Mouse (Mus musculus) cerebellum, postnatal 36 days (tissue): ENCODE data around the gene Tubgcp6.
A peak's percentile ranks its signal among the peaks of the same experiment; 100 is the strongest.

Experiments
- DNase-seq, 2 experiments: peaks; one replicate each; pipeline ENCODE4 v3.0.0; 2021 to 2022; ENCODE audit warnings: mixed read lengths in 2 of 2

The Tubgcp6 gene

DNA sequence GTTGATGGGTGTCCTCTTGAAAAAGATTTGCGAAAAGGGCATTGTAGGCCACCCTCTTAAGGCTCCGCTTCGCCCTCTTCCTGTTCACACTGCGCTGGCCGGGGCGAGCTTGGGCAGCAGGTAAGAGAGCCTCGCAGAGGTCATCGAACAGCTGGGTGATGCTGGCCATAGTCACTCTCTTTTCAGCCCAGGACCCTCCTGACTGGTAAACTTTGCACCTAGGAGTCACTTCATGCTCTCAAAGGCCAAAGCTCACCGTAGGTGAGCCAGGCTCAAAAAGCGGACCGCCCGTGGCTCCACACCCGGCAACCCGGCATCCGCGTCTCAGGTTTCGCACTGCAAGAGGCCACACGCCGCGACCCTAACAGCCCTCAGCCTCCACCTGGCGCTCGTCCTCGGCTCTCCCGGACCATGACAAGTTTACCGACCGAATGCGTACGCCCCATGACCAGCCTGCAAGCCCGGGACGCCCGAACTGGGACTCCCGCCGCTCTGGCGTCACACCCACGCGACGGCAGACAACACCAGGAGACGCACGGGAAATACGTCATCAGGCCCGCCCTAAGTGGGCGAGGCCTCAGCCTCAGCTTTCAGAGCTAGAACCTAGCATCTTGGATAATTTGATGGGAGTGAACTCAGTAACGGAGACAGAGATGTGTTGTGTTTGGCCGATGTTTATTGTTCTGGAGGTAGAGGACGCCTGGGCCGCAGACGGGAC lies at the start of gene Tubgcp6:
TSS of gene Tubgcp6 (minus strand) at position 464 of the 718 bp plus-strand sequence.
- DNase-seq, result peak; percentile 96 to 97

DNA sequence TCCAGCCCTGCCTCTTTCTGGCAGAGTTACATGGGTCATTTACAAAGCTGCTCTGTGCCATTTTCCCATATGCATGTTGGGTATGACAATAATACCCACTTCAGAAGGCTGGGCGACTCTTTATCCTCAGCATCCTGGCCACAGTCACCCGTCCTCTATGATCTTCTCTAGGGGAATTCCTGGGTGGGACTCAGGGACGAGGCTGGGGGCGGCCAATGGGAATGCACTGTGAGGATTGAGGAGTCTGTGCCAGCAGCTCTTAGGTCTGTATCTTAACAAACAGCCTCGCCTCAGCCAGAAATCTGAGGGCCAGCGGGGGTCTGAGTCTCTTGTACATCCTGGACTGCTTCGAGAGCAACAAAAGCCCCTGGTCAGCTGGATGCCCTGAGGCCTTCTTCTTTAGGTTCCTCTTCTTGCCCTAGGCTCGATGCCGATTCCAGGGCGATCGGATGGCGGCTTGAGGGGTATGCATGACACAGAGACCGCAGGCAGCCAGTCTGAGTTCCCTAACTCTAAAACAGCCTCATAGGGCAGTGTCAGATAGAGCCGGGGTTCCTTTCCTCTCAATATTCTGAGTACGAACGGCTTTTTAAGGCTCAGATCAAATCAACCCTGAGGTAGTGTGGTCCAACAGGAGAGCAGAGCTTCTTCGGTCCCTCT lies 49.5 kb upstream of the Tubgcp6 start:
- peak in 1 of 2 experiments; percentile 35 for DNase-seq

DNA sequence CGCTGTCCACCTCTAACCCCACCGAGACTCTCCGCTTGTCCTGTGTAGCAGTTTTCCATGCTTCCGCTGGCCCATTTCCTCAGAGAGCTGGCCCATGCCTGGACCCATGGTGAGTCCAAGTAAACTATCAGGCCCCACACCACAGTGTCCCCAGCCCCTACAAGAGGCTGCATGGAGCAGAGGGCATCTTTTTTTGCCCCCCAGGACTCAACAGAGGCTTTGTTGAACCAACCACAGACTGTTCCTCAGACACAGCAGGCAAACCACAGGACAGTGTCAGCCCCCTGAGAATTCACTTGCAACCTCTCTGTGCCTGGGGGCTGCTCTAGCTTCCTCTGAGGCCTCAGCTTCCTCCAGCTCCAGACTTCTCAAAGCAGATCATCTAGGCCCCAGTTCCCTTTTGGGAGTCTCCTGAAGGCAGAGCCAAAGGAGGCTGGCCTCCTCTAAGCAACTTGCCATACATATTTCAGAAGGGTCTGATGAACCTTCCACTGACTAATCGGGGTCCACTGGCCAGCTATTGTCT lies 48.7 kb upstream of the Tubgcp6 start:
- no peak for DNase-seq

DNA sequence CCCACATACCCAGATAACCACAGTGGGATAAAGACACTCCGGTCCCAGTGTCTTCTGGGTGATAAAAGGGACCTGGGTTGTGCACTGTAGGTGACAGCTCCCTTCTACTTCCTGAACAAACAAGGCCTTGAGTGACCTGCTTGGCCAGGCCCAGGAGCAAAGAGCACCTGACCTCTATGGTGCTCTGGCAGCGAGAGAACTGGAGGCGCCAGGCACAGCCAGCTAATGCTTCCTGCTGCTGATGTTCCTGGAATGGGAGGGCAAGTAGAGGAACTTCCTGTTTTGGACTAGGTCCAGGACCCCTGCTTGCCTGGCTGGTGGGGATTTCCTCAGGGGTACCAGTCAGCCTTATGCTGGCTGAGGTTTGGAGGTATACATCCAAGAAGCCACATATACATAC lies 47.2 kb upstream of the Tubgcp6 start:
- no peak for DNase-seq

DNA sequence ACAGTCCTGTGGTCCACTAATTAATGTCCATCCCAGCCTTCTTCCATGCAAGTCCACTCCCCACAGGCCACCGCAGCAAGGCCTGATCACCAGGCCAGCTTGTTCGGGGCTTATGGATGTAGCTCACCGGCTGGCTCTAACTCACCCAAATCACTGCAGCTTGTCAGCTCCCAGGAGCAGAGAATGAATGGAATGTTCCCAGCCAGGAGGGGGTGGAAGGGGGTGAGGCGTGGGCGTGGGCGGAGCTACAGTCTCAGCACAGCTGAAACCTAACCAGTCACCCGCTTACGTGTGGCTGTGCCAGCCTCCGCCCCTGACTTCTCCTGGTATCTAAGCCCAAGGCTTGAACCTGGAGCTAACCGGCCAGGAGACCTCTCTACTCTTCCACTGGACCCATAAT lies 46.5 kb upstream of the Tubgcp6 start:
- DNase-seq, result peak; percentile 75 to 77

DNA sequence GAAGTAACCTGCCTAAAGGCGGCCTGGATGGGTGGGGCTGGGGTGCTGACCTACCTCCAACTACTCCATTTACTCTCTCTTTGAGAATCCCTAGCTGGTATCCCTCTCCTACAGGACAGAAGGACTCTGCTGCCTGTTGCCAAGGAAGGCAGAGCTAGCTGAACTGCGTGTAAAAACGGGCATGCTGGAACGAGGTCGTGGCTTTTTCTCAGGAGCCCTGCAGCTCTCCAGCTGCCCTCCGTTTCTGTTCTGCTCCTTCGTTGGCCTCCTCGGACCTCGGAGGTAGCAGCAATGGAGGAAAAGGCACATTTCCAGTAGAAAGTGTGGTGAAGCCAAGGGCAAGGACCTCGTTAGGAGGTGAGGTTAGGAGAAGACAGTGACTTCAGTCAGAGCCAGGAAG lies 46.0 kb upstream of the Tubgcp6 start:
- peak; percentile 50 to 61 for DNase-seq

DNA sequence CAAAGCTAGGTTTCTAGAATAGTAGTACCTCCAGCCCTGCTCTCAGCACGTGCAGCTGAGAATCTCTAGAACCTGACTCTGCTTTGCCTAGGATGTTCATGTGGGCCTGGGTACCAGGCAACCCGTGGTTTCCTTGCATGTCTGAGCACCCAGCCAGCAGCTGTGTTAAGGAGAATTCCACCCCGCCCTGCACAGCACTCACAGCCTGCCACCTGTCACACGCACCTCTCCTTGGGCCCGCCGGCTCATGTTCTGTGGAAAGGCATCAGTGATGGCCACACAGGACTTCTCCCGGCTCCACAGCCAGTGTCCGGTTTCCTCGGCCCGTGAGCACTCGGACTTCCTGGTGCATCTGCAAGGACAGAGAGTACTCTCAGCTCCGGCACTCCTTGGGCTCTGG lies 42.6 kb upstream of the Tubgcp6 start:
- no peak for DNase-seq

DNA sequence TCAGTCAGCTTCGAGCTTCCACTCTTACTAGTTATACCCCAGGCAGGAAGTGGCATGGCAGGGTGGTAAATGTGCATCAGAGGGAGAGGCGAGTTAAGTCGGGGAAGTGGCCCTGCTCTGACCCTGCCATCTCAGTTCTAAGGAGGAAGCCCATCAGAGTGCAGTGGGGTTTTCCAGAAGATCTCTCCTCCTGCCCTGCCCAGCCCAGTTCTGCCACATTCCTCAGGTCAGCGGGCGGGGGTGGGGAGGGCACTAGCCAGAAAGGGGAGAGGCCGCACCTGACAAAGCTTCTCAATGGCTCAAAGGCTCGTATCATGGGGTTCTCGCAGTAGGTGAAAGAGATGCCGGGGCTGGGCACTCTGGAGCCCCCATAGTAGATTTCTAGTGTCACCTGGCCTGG lies 38.5 kb upstream of the Tubgcp6 start:
- no peak for DNase-seq

DNA sequence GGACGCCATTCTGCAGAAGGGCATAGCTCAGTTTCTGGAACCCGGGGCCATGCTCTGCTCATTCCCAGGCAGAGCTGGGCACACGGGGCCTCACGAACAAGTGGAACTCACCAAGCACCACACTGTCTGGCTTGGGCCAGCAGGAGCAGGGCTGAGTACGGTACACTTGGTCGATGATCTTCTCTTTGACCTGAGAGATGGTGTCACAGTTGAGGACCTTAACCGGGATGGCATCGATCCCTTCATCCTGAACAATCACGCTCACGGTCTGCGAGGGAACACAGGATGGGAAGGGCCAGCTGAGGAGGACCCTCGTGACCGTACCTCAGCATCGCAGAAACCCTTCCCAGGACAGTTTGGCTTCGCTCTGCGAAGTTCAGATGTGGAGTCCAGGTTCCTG lies 35.6 kb upstream of the Tubgcp6 start:
- no peak for DNase-seq

DNA sequence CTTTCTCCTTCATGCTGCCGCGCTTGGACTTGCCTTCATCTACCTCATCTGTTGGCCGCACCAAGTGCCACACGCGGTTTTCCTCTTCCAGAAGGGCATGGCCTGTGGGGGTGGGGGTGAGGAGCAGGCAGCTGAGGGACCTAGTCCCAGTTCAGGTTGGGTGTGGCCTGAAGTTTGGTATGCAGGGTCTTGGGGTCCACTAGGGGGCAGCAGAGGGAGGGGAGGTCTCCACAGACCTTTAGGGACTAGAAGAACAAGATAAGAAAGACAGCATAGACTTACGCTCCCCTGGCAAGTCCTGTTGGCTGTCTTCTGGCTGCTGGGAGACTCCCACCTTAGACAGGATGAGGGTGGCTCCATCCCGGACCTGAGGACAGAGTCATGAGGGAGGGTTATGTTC lies 35.0 kb upstream of the Tubgcp6 start:
- DNase-seq, result peak; percentile 71 to 77

DNA sequence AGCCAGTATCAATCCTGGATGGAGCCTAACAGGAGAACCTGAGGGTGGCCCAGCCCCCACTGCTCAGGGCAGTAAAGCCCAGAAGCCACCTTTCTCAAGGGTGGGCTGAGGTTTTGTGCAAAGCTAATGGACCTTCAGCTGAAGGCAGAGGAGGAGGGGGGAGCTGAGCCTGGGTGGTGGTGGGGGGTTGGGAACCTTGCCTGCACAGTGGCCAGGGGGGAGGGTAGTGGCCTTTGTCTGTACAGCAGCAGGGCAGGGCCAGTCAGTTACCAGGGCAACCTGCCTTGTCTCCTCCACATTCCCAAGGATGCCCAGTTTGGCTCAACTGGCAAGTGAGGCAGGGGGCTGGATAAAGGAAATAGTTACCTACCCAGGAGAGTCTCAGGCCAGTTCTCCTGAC lies 29.4 kb upstream of the Tubgcp6 start:
- no peak for DNase-seq

DNA sequence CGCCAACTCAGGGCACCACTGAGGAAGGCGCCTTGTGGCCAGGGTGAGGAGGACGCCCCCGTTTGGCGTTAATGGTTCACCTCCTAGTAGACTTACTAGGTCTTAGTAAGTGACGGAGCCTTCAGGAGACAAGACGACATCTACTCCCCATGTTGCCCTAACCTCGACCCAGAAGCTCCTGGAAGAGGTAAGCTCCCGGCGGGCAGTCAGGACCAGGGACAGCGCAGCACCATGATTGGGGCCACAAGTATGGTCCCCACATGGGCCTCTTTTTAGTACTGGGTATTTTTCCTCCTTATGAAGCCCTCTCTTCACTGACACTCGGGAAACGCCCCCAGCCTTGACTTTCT lies 27.1 kb upstream of the Tubgcp6 start:
- DNase-seq, result no peak

DNA sequence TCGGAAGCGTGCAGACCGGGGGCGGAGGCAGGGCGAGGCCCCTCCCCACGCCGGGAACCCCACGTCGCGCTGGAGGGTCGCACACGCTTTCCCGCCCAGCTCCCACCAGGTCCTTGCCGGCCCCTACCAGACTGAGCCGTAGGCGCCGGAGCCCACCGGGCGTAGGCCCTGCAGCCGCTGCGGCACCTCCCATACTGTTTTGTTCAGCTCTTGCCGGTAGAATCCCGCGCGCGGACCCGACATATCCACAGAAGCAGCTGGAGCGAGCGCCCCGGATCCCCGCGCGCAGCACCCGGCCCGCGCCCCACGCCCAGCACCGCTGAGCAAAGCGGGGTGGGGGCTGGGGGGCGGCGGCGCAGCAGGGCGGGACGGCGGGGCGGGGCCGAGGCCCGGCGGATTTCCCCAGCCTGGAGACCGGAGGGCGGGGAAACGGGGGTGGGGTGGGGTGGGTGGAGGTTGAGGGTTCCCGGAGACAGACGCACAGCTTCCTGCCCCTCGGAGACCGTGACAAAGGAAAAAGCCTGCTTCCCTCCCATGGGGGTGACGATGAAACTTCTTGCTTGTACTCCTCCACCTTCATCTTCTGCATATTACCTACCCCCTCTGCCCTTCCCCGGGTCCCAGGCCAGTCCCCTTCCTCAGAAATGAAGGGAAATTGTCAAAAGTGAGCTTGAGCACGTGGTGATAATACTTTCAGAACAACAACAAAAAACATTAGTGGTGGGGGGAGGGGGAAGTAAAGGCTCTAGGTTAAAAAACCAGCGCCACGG lies 26.5 kb upstream of the Tubgcp6 start, which contains the start of gene Mapk11:
TSS of gene Mapk11 (minus strand) at position 358 of the 770 bp plus-strand sequence.
- peak; percentile 41 to 45 for DNase-seq

DNA sequence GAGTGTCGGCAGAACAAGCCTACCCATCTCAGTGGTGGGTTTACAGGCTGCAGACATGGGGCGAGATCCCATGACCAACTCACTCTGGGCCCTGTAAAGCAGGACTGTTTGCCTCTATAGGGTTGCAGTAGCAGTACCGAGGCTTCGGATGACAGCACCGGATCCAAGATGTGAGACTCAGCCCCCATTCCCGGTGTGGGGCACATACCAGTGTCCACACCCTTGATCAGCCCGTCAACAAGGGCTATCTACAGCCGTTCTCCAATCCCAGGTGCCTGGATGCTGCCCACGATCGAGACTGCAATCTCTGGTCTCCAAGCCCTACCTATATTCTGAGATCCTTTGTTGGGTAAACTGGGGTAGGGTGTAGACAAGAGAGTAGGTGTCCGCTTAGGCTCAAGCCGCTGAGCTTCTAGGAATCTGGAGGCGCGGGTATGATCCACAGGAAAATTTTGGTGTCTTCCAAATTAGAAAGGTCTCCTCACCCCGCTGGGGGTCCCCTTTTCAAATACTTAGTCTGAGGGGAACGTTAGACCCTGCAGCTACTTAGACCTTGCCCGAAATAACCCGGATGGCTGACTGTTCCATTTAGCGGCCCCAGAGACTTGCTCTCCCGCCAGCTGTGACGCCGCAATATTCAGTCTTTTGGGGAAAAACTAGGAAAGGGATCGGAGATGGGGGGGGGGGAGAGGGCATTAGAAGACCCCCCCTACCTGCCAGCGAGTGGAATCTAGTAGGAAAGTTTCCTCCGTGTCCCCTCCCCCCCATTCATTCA lies 25.8 kb upstream of the Tubgcp6 start:
- no peak for DNase-seq

DNA sequence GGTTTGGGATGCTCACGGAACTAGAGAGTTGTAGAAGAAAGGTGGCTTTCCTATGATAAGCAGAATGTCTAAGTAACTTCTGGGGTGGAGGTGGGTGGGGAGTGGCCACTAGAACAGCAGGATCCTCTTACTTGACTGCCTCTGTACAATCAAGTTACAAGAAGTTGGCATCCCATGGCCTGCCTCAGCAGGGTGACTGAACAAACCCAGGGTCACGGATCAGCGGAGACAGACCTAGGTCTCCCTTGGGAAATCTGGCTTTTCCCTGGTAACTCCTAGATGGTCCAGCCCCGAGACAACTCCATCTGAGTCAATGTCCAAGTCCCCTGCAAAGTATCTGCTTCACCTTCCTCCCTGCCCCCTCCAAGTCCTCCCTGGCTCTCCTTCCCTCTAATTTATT lies 25.0 kb upstream of the Tubgcp6 start:
- DNase-seq, result no peak

DNA sequence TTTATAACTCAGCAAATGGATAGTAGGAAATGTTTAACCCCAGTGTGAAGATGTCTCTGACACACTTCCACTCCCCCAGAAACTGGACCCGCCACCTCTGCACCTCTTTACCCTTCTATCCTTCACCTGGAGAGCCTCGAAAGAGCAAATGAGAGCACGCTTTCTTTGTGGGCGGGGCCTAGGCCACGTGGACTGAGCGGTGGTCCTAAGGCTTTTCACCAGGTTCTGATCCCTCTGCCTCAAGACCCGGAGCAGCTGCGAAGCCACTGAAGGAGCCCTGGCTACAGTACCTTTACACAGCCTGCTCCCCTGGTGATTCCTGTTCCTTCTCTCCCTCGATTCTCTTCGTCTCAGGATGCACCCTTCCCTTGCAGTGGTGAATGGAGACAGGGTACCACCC lies 24.5 kb upstream of the Tubgcp6 start:
- DNase-seq, result no peak

DNA sequence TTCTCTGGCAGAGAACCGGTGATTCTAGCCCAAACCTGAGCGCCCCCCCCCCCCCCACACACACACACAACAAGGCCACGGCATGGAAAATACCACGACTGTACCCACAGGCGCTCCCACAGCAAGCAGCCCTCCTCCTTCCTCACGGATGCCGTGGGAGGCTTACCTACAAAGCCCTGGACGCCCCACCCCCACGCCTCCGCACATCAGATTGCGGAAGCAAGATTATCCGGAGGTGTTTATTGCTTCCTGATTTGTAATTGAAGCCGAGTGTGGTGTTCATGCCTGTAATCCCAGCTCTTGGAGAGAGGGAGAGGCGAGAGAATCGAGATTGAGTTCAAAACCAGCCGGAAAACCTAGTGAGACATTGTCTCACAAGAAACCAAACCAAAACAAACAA lies 24.1 kb upstream of the Tubgcp6 start:
- peak; percentile 48 to 67 for DNase-seq

DNA sequence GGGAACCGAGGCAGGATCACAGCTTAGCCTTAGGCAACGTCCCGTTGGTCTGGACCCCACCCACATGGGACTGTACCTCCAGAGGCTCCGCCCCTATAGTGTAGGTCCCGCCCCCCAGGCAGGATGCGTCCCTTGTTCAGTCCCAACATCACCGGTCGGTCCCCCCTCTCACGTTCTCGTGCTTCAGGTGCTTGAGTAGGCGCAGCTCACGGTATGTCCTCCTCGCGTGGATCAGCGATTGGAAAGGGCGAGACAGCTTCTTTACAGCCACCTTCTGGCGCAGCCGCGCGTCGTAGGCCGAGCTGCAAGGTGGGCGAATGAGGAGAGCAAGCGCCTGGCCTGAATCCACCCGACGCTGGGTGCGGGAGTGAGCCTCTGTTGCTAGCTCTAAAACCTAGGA lies 23.6 kb upstream of the Tubgcp6 start:
- peak; percentile 72 to 81 for DNase-seq

DNA sequence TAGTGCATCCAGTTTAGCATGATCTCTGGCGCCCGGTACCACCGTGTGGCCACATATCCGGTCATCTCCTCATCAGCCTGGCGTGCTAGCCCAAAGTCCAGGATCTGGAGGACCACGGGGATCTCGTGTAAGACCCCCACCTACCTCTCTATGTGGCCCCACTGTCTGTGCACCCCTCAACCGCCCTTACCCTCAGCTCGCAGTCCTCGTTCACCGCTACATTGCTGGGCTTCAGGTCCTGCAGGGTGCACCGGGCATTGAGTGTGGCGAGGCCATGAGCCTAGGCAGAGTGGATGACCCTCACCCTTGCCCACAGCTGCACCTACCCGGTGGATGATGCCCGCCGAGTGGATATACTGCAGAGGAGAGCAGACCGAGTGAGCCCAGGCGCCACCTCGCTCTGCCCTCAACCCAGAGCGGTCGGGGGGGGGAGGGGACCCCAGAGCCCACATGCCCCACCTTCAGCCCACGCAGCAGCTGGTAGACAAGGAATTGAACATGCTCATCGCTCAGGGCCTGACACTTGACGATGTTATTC lies 23.0 kb upstream of the Tubgcp6 start:
- DNase-seq, result no peak

DNA sequence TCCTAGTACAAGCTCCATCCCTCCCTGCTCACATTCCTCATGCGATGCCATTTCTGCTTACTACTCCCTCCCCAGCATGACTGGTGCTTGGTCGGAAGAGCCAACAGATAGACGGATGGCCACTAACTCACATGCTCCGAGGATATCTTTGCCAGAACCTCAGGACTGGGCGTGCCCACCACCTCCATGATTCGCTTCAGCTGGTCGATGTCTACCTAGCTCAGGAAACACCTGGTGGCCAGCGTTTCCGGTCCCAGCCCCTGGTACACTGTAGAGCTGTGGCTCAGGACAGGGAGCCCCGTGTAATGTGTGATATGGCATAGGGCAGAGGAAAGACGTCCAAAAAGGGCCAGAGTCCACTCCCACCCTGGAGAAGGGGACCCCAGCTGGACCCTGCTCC lies 22.1 kb upstream of the Tubgcp6 start:
- no peak for DNase-seq

DNA sequence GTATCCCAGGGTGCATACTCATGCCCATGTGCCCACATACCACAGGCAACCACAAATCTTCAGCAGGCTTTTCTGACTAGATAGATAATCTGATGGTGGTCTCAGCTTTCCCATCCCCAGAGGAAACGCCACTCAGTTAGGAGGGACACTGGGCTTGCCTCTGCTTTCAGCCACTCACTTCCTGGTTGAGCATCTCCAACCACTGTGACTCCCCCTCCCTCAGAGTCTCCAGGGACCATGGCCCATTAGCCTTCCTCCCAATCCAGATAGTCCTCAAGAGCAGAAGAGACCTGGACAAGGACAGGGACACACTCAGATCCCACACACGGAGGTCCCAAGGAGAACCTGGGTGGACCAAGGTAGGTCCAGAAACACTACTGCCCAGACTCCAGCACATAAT lies 20.2 kb upstream of the Tubgcp6 start:
- no peak for DNase-seq

DNA sequence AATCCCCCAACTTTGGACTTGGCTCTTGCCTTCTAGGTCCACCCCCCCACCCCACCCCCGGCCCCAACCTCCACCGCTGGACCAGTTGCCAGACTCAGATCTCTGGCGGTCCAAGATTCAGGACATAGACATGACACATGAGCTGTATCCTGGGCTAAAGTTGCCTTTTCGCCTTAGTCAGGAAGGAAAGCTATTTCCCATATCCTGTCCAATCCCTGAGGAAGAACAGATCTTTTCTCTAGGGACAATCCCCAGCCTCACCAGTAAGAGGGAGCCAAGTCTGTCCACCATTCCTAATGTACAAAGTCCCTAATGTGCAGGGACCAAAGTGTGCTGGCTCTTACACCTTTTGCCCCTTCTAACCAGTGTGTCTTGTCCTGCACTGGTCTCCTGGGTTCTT lies 19.0 kb upstream of the Tubgcp6 start:
- no peak for DNase-seq

DNA sequence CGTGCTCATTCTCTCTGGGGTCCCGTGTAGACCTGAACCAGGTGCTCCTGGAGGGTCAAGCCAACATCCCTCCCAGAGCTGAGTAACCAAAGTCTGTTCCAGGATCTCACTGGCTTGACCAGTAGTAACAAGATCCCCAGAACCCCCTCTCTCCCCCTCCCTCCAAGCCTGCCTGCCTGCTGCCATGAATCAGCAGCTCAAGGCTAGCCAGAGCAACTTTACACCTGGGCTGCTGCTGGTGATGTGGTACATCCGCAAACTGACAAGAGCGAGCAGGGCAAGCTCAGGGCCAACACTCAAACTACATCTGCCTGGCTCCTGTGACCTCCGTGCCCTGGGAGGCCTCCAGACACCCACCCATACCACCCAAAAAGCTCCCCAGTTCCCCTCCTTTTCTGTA lies 18.5 kb upstream of the Tubgcp6 start:
- DNase-seq, result no peak
